In the genomic region with DNA sequence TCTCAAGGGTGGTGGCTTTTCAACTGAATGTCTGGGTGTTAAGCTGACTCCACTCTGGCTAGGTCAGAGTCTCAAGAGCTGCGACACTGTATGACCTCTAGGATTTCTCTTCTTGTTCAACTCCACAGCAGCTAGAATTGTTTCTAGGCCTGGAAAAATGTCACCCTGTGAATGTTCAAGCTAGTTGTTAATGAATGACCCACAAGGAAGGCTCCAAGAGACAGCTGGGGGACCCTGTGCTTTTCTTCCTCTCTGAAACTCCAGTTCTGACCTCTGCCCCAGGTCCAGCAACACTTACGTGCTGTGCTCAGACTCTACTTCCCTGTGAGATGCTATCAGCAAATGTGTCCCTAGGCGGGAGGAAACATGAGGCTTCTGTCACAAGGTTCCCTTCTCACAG, we compare ENCODE assay signal across 14 mouse cellular contexts. TPM values are rescaled to one million over a fixed set of nuclear protein-coding genes. Genes with fewer than 3 reads are reported as not detected.
"Had no signal": no experiment of that assay in that cellular context is flagged by ENCODE, and none has a peak within 500 bp of the region (broad histone marks: within the 10 kb centered on the region; RNA-seq: fewer than 3 reads in every experiment).

No protein-coding gene starts in this region.

- ATAC-seq: midbrain, embryonic 13.5 days had no signal

- H3K4me3 ChIP-seq: layer of hippocampus, adult 2 months; limb, embryonic 13.5 days; midbrain, embryonic 13.5 days; stomach, embryonic 15.5 days had no signal

- H3K27me3 ChIP-seq: limb, embryonic 13.5 days; midbrain, embryonic 13.5 days; stomach, embryonic 15.5 days had no signal

- DNase-seq: lung, adult 18-20 months; right cerebral cortex, postnatal 14 days; thymus, adult 2 months; thymus, postnatal 25 days had no signal

- H3K27ac ChIP-seq: layer of hippocampus, adult 2 months; limb, embryonic 13.5 days; liver, embryonic 14.5 days; midbrain, embryonic 13.5 days; stomach, embryonic 15.5 days had no signal

- H3K4me2 ChIP-seq: limb, embryonic 13.5 days; midbrain, embryonic 13.5 days; stomach, embryonic 15.5 days had no signal

- H3K9me3 ChIP-seq: limb, embryonic 13.5 days; midbrain, embryonic 13.5 days; stomach, embryonic 15.5 days had no signal

- H3K9ac ChIP-seq: limb, embryonic 13.5 days; liver, embryonic 14.5 days; midbrain, embryonic 13.5 days; stomach, embryonic 15.5 days had no signal

- H3K4me1 ChIP-seq: limb, embryonic 13.5 days; midbrain, embryonic 13.5 days; stomach, embryonic 15.5 days had no signal

RNA-seq across cellular contexts. Expression of a gene that starts 30.4 kb away (rescaled TPM):
- polyA plus RNA-seq: limb, embryonic 13.5 days; liver, adult 2 months; liver, embryonic 14.5 days; lung, embryonic 16.5 days; midbrain, embryonic 13.5 days; midbrain, postnatal 0 days; neural tube, embryonic 14.5 days; spleen, adult 2 months; stomach, embryonic 15.5 days; thymus, adult 2 months had no signal
